Mouse (Mus musculus) cerebellum, adult 9-11 months (tissue): Measurements from ENCODE around the gene Trdn.

ENCODE experiments used
- DNase-seq: peaks from one replicate; pipeline ENCODE4 v3.0.0; 2022

Trdn gene

GRCm38 (mm10) chr10:33080254-33080653, at the start of gene Trdn:
TSS of gene Trdn (plus strand) at chr10:33080554.
- DNase-seq: no peak

GRCm38 (mm10) chr10:33060771-33061170, 19.6 kb upstream of the Trdn start:
- DNase-seq: no peak

- no peak for DNase-seq
These were observed 14.8 kb upstream of the Trdn start for GRCm38 (mm10) chr10:33065566-33065965.

- no peak for DNase-seq
These were observed 7.2 kb upstream of the Trdn start for GRCm38 (mm10) chr10:33073126-33073525.

- DNase-seq: no peak
These were observed 1.9 kb downstream of the Trdn start for GRCm38 (mm10) chr10:33082151-33082844.

- DNase-seq: no peak
These were observed 2.7 kb downstream of the Trdn start for GRCm38 (mm10) chr10:33082961-33083626.

GRCm38 (mm10) chr10:33083627-33084158, 3.3 kb downstream of the Trdn start:
- no peak for DNase-seq

GRCm38 (mm10) chr10:33088403-33088802, 8.0 kb downstream of the Trdn start:
- no peak for DNase-seq

- no peak for DNase-seq
These were observed 12.0 kb downstream of the Trdn start for GRCm38 (mm10) chr10:33092400-33092799.

- no peak for DNase-seq
These were observed 27.6 kb downstream of the Trdn start for GRCm38 (mm10) chr10:33107942-33108341.

- no peak for DNase-seq
These were observed 42.7 kb downstream of the Trdn start for GRCm38 (mm10) chr10:33123028-33123427.

- no peak for DNase-seq
These were observed 64.6 kb downstream of the Trdn start for GRCm38 (mm10) chr10:33144911-33145310.

GRCm38 (mm10) chr10:33179731-33180631, 99.6 kb downstream of the Trdn start:
- DNase-seq: no peak

- DNase-seq: no peak
These were observed 108.7 kb downstream of the Trdn start for GRCm38 (mm10) chr10:33189031-33189430.

- DNase-seq: no peak
These were observed 115.6 kb downstream of the Trdn start for GRCm38 (mm10) chr10:33195919-33196318.

GRCm38 (mm10) chr10:33198257-33198656, 117.9 kb downstream of the Trdn start:
- no peak for DNase-seq

GRCm38 (mm10) chr10:33210411-33210810, 130.1 kb downstream of the Trdn start:
- no peak for DNase-seq

- no peak for DNase-seq
These were observed 173.6 kb downstream of the Trdn start for GRCm38 (mm10) chr10:33253911-33254310.

GRCm38 (mm10) chr10:33256202-33256601, 175.8 kb downstream of the Trdn start:
- DNase-seq: no peak

GRCm38 (mm10) chr10:33304982-33305381, 224.6 kb downstream of the Trdn start:
- DNase-seq: no peak

GRCm38 (mm10) chr10:33353026-33353425, 272.7 kb downstream of the Trdn start:
- no peak for DNase-seq

GRCm38 (mm10) chr10:33366521-33366920, 286.2 kb downstream of the Trdn start:
- DNase-seq: no peak

- DNase-seq: no peak
These were observed 290.2 kb downstream of the Trdn start for GRCm38 (mm10) chr10:33370534-33370933.
